Mouse (Mus musculus) adrenal gland, adult 8-10 months (tissue): ENCODE results near the gene Nav2. TPM values are rescaled to one million over a fixed set of nuclear protein-coding genes. Genes with fewer than 3 reads are reported as not detected.
A peak's percentile ranks its signal among the peaks of the same experiment; 100 is the strongest.

ENCODE experiments used
- DNase-seq: peaks from one replicate; pipeline ENCODE4 v3.0.0; 2022
- total RNA-seq, 4 experiments: library from RNA; stranded (reverse); gene quantifications; 2 replicates each; pipeline ENCODE4 v1.2.4; 2022

Nav2 gene
- total RNA-seq, 4 experiments from 2014 or later, result 5.1 to 13.7 (median 9.1) TPM

DNA sequence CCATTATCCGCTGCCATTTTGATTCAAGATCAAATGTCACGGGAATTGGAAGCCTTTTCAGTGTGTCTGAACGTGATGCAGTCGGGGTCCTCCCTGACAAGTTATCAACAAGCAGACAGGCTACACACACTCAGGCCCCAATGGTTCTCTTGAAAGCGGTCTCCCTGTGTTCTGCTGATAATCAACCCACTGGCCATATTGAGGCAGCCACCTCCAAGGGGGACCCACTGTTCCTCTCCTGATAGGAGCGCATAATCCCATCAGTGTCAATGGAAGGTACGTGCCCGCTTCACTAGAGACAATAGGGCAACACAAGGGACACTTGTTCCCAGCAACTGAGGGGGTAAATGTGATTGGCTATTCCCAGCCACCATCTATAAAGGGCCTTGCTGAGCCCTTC lies 195.9 kb downstream of the Nav2 start:
- DNase-seq, result no peak

- no peak for DNase-seq
Observed at GRCm38 (mm10) chr7:49104793-49105192, 196.3 kb downstream of the Nav2 start.

DNA sequence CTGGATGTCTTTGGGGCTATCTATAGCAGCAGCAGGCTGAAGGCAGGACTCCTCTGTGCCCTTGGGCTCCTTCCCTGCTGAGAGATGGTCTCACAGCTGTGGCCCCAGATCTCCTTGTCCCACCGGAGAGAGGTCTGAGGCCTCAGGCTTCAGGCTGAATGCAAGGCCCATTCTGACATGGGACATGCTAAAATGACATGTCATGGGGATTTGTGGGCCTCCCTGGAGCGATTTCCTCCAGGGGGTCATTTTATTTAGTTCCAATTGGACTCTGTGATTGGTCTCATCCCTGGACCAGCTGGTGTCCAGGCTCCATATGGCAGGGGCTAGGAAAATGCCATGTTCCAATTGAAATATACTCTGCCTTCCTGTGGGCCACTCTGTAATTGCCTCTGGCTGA lies 197.0 kb downstream of the Nav2 start:
- no peak for DNase-seq

DNA sequence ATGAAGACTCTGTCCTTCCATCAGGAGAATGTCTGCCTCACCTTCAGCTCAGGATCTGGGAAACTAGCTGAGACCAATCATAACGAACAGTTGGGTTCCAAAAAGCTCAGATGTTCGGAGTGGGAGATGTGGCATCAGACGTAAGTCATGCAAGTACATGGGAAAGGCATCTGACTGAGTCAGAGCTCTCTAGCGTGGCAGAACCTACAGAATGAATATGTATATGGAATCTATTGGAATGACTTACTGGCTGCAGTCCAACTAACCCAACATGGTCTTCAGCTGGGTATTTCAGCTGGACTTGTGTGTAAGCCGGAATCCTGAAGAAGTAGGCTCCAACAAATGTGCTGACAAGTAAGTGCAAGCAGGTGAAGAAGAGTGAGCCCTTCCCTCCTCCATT lies 199.6 kb downstream of the Nav2 start:
- DNase-seq, result no peak

DNA sequence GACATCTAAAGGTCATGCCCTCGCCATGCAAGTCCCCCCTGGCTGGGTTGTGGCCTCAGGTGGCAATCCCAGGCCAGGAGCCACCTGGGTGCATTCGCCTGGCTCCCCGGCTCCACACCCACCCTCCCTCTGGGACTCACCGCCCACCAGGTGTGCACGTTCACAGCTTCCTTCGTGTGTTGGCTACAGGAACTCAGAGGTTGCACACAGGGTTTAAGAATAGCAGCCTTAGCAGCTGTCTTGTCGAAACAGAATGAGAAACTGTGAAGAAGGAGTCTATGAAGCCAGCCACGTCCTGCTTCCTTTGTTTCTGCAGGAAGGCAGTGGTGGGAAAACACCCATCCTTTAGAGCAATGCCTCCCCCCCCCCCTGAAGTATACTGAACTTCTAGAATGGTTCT lies 210.5 kb downstream of the Nav2 start:
- no peak for DNase-seq

DNA sequence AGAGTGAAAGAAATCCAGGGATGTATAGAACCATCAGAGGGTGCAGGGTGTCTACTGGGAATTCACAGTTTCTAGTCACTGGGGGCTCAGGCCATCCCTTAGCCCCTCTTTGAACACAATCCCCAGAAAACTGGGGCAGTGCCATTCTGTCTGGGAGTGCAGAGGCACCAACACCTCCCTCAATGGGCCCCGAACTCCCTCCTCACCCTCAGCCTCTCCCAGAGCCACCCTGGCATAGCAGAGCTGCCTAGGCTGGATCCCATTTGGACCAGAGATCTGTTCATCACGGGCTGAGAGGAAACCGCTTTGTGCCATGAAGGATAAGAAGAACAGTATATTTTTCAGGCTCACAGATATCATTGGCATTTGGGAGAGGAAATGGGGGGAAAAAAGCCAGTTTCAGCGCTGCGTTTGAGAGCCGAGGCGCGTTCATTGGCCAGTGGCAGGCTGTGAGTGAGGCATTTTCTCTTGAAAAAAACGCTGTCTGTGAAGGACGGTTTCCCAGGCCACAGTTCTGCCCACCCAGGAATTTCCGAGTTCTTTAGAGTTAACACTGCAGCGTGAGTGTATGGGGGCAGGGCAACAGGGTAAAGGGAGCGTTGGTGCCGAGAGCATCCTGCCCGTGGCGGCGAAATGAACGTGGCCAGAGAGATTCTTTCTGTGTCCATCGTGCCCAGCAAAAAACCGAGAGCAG lies 211.4 kb downstream of the Nav2 start:
- DNase-seq, result no peak

DNA sequence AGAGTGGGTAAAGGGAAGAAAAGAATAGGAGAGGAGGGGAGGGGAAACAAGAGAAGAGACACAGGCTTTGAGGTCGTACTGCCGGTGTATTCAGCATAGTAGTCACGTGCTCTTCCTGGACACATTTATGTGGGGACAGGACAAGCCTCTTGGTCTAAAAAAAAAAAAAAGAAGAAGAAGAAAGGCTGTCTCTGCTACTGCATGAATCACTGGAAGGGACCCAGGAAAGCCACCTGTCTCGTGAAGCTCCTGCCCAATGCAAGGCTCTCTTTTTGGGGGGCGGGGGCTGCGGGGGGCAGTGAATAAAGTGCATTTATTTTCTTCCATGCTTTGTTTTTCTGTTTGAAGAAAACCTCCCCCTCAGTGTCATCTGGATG lies 212.0 kb downstream of the Nav2 start:
- no peak for DNase-seq

- DNase-seq, result peak; percentile 66
Observed at GRCm38 (mm10) chr7:49120935-49121691, 212.6 kb downstream of the Nav2 start.

DNA sequence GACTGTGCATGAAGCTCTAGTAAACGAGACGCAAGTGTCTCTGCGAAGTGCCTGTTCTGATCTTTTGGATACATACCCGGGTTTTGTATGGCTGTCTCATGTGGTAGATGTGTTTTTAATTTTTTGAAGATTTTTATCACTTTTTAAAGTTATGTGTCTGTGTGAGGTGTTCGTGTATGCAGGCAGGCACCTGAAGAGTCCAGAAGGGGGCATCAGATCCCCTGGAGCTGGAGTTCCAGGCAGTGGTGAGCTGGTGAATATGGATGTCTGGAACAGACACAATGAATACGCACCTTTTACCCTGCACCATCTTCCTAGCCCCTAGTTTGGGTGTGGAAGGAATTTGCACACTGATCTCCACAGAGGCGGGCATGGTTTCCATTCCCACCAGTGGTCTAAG lies 214.0 kb downstream of the Nav2 start:
- DNase-seq, result no peak

GRCm38 (mm10) chr7:49125545-49125944 lies 217.0 kb downstream of the Nav2 start:
- no peak for DNase-seq

DNA sequence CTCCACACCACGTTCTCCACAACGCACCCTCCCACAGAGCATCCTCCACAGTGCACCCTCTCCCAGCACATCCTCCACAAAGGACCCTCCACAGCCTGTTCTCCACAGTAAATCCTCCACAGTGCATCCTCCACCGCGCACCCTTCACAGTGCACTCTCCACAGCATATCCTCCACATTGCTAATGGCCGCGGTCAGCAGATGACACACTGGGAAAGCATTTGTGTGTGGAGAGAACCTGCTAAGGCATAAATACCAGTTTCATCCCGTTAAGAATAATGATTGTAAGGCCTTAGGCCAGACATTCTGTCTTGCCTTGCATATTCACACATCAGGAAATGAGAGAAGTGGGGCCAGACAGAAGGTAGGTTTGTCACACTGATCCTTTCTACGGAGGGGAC lies 219.7 kb downstream of the Nav2 start:
- no peak for DNase-seq

GRCm38 (mm10) chr7:49132851-49133351 lies 224.4 kb downstream of the Nav2 start:
- peak; percentile 31 for DNase-seq

DNA sequence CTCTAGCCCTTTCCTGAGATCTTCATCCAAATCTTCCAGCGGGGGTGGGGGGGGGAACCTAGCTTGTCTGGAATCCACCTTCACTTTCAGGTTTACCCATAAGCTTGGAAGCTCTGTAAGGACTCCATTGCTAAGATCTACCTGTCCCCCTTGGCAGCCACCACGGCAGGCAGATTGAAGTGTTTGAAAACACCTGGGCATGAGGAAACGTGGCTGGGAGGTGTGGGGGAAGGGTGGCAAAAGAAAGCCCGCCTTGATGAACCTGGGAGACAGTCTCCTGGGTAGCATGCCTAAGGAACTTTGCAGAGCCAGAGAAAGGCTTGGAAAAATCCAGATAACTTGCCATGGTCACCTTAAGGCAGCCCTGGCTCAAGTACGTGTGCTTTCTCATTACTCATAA lies 225.9 kb downstream of the Nav2 start:
- DNase-seq, result no peak

DNA sequence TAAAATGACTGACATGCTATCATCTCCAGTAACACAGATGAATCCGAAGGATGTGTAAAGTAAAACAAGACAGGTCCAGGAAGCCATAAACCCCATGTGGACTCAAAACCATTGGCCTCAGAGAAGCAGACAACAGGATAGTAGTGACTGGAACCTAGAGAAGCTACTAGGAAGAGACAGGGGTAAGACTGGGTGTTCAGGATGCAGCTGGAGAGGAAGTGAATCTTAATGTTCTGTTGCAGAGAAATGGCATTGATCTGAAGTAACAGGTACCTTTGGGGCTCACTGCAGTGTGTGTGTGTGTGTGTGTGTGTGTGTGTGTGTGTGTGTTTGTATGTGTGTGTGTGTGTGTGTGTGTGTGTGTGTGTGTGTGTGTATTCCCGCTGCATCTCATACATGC lies 231.2 kb downstream of the Nav2 start:
- no peak for DNase-seq

DNA sequence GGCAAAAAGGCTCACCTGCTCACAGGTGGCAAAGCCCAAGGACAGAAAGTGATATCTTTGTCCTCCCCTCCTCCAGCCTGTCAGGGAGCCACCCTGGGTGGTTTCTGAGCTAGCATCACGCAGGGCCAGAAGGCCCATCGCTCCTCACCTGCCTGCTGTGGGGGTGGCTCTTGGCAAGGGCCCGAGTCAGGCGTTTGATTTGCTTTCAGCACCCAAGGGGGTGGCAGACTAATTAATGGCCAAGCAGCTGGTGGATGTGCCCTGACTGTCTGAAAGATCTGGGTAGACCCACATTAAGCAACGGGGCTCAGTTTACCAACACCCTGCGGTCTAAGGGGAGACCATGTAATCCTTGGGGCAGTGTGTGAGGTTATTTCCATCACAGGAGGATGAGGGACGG lies 235.4 kb downstream of the Nav2 start:
- DNase-seq, result no peak

GRCm38 (mm10) chr7:49145749-49146670 lies 237.5 kb downstream of the Nav2 start:
- DNase-seq, result no peak

DNA sequence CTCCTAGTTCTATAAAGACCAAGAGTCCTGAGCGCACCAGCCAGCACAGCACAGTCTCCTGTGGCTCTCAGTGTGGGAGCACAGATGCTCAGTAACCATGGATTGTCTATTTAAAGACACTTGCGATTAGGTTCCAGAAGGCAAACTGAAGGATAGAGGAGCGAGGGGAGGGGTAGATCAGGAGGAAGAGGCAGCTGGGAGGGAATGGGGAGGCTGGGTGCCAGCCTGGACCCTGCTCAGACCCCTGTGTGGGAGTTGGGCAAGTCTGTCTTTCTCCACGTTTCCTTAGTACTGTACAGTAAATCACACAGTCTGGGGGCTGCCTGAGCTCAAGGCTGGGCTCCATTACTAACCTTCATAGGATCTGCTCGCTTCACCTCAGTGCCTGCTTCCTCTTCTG lies 243.8 kb downstream of the Nav2 start:
- no peak for DNase-seq

- DNase-seq, result no peak
Observed at GRCm38 (mm10) chr7:49152713-49153112, 244.2 kb downstream of the Nav2 start.

DNA sequence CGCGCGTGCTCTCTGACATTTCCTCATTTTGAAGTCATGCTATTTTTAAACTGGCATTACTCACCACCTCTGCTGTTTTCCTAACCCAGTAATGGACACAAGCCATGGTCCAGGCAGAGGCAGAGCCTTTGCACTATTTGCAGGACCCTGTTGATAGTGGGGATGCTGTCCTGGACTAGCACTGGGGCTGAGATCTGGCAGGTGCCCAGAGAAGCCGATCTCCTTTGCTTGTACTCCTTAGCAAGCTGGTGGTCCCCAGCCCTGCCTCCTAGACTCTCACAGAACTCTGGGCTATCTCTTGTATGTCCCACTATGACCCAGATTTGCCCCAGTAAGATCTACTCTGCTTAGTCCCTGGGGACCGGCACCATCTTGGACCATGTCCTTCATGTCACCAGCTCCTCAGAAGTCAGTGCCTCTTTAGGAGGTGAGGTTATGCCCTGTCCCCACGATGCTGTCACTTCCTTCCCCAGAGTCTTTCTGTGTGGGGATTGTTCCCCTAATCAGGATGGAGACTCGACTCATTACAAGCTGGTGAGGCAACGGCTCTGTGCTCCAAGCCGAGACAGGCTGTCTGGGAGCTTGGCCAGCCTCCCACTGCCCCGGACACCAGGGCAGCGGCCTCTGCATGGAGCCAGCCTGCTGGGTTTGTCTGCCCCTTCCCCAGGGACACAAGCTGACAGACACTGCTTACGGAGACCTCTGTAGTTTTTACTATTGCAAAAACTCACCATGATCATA lies 250.3 kb downstream of the Nav2 start:
- no peak for DNase-seq

DNA sequence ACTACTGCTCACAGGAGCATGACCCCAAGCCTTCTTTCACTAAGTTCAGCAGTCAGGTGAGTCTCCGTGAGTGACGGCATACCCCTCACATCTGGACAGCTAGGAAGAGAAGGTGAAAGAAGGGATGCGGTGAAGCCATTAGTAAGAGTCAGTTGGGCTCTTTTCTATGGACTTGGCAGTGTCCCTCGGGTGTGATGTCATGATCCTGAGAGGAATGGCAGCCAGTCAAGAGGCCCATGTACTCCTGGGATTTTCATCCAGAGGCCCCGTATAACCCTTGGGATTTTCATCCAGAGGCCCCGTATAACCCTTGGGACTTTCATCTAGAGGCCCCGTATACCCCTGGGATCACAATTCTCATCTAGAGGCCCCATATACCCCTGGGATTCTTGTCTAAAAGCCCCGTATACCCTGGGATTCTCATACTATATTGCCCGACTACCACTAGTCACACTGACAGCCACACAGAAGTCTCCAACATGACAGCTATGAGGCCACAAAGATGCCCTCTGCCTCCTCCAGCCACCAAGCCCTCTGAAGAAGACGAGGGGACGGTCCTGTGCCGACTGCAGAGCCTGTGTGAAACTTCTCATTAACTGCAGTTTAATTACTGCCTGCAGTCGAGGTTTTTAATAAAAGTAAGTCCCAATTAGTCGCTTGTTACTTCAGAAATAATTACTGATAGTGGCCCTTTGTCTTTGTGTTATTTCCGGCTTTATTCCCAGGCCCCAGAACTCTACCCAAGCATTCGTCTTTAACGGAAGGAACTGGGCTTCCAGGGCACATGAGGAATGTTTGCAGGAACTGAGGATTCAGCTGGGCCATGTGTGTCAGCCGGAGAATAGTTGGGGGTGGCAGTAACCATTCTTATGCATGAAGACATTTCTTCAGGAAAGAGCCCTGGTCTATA lies 251.4 kb downstream of the Nav2 start:
- DNase-seq, result no peak

DNA sequence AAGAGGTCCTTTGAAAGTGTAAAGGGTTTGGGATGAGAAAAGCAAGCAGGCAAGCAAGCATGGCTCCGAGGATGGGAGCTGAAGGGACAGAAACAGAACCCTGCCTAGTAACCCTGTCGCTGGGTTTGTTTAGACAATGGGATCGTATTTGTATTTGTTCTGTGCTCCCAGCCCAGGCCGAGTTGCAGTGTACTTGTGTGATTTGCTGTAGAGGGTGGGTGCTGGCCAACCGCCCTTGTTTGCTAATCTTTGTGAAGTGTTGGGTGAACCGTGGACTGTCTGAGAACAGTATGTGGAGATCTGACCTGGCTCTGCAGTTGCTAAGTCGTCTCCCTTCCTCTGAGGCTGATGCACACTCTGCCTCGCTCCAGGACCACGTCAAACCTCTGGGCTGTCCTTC lies 253.6 kb downstream of the Nav2 start:
- DNase-seq, result no peak
